Mouse (Mus musculus) myocyte (in vitro differentiated cells): ENCODE measurements at regions not wholly inside any gene's neighbourhood (a gene's known extent, or its start where the extent isn't known, plus 50 kb on each side); places are given as distances from the start of the nearest gene placed in this dataset.

Experiments
- MAX ChIP-seq: IDR thresholded peaks from one replicate; pipeline ENCODE4 v1.6.1; 2011; ENCODE audit warnings: low read depth, mild to moderate bottlenecking, control low read depth
- MYOD1 ChIP-seq, 3 experiments: IDR thresholded peaks; one replicate each; pipeline ENCODE4 v1.6.1; 2011; ENCODE audit warnings: control low read depth in 2 of 3, low read depth in 2 of 3, mild to moderate bottlenecking in 2 of 3, moderate library complexity in 1 of 3; ENCODE audit not compliant: insufficient read length in 2 of 3, control insufficient read depth in 1 of 3
- MYOG ChIP-seq, 3 experiments: IDR thresholded peaks; one replicate each; pipeline ENCODE4 v1.6.1; 2011; ENCODE audit warnings: control low read depth in 2 of 3, low read depth in 2 of 3, mild to moderate bottlenecking in 2 of 3; ENCODE audit not compliant: insufficient read length in 2 of 3, control insufficient read depth in 1 of 3, insufficient read depth in 1 of 3
- POLR2A ChIP-seq: IDR thresholded peaks from one replicate; pipeline ENCODE4 v1.6.1; 2011; ENCODE audit warnings: low read depth, mild to moderate bottlenecking, control low read depth, moderate library complexity; ENCODE audit not compliant: insufficient read length
- SRF ChIP-seq: IDR thresholded peaks from one replicate; pipeline ENCODE4 v1.6.1; 2011; ENCODE audit warnings: low read depth; ENCODE audit not compliant: control insufficient read depth, insufficient read length
- TCF12 ChIP-seq: IDR thresholded peaks from one replicate; pipeline ENCODE4 v1.6.1; 2011; ENCODE audit warnings: mild to moderate bottlenecking, control low read depth; ENCODE audit not compliant: poor library complexity, insufficient read depth, severe bottlenecking
- TCF3 ChIP-seq: IDR thresholded peaks from one replicate; pipeline ENCODE4 v1.6.1; 2011; ENCODE audit warnings: low read depth, control low read depth; ENCODE audit not compliant: insufficient read length
- USF1 ChIP-seq: IDR thresholded peaks from one replicate; pipeline ENCODE4 v1.6.1; 2011; ENCODE audit warnings: low read depth, mild to moderate bottlenecking, control low read depth, moderate library complexity

- no peak for TF ChIP-seq MYOG (IDR thresholded peaks at IDR 0.05; ENCODE audit: control insufficient read depth in 1 of 3, insufficient read depth in 1 of 3, insufficient read length in 2 of 3, low read depth in 2 of 3)
- no peak for TF ChIP-seq MAX
- TF ChIP-seq TCF12 = no peak
- TF ChIP-seq USF1 = no peak
- TF ChIP-seq TCF3 = no peak
- TF ChIP-seq MYOD1 (IDR thresholded peaks at IDR 0.05; ENCODE audit: control insufficient read depth in 1 of 3, insufficient read length in 2 of 3, low read depth in 2 of 3) = no peak
- TF ChIP-seq POLR2A = no peak
- TF ChIP-seq SRF = no peak
Observed at GRCm38 (mm10) chr11:12867541-12867940, 402.8 kb upstream of the Cobl start.
